Mouse (Mus musculus) myocyte (in vitro differentiated cells): ENCODE measurements around the gene Hist1h2bm.

ENCODE experiments used
- MAX ChIP-seq: IDR thresholded peaks from one replicate; pipeline ENCODE4 v1.6.1; 2011; ENCODE audit warnings: low read depth, mild to moderate bottlenecking, control low read depth
- MYOD1 ChIP-seq, 3 experiments: IDR thresholded peaks; one replicate each; pipeline ENCODE4 v1.6.1; 2011; ENCODE audit warnings: control low read depth in 2 of 3, low read depth in 2 of 3, mild to moderate bottlenecking in 2 of 3, moderate library complexity in 1 of 3; ENCODE audit not compliant: insufficient read length in 2 of 3, control insufficient read depth in 1 of 3
- POLR2A ChIP-seq: IDR thresholded peaks from one replicate; pipeline ENCODE4 v1.6.1; 2011; ENCODE audit warnings: low read depth, mild to moderate bottlenecking, control low read depth, moderate library complexity; ENCODE audit not compliant: insufficient read length
- POLR2AphosphoS2 ChIP-seq: IDR thresholded peaks from one replicate; pipeline ENCODE4 v1.6.1; 2011; ENCODE audit warnings: low read depth, control low read depth; ENCODE audit not compliant: insufficient read length
- REST ChIP-seq: IDR thresholded peaks from one replicate; pipeline ENCODE4 v1.6.1; 2011; ENCODE audit warnings: mild to moderate bottlenecking, control low read depth, moderate library complexity; ENCODE audit not compliant: insufficient read depth, insufficient read length
- TCF3 ChIP-seq: IDR thresholded peaks from one replicate; pipeline ENCODE4 v1.6.1; 2011; ENCODE audit warnings: low read depth, control low read depth; ENCODE audit not compliant: insufficient read length
- USF1 ChIP-seq: IDR thresholded peaks from one replicate; pipeline ENCODE4 v1.6.1; 2011; ENCODE audit warnings: low read depth, mild to moderate bottlenecking, control low read depth, moderate library complexity

DNA sequence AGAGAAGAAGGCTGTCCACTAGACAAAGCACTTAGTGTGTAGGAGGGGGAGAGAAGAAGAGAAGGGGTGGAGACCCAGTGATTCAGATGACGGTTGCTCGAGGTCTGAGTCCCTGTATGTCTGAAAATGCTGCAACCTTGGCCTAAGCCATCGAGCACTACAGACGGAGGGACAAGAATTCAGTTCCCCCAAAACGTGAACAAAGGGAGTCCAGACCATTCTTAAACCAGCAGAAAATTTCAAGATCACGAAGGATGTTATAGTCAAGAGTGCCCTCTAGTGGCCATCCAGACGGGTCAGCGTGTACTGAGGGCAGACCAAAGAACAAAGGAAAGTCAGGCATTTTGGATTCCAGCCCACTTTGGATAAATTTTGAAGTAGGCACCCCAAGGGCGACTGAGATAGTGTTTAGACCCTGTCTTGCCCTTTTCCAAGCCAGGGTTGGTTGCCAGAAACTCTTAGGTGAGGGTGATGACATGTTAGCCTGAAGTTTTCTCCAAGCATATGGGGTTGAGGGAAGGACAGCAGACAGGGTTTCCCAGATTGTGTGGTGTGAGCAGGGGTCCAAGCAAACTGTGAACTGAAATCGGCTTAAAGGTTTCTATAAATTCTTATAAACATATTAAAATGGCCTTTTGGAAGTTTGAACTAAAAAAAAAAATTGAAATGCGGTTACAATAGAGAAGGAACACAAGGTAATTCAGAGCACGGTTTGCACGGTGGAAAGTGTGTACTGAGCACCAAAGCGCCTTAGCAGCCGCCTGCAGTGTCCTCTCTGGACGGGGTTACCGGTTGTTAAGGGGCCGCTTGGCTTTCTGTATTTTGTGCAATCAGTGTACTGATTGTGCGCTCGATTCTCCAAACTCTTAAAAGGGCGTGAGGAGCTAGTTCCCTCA lies 12.4 kb downstream of the Hist1h2bm start:
- no peak for TF ChIP-seq POLR2AphosphoS2
- TF ChIP-seq TCF3: no peak
- no peak for TF ChIP-seq USF1
- TF ChIP-seq POLR2A: no peak
- TF ChIP-seq REST: no peak
- TF ChIP-seq MAX: no peak
- TF ChIP-seq MYOD1 (IDR thresholded peaks at IDR 0.05; ENCODE audit: control insufficient read depth in 1 of 3, insufficient read length in 2 of 3, low read depth in 2 of 3): no peak
